Mouse (Mus musculus) intestine, embryonic 15.5 days (tissue): Measurements from ENCODE around the gene Hps4. TPM values are rescaled to one million over a fixed set of nuclear protein-coding genes. Genes with fewer than 3 reads are reported as not detected.

Experiments used
- ATAC-seq: fragments of 200-750 bp; cut with Nextera tagmentation; 2 replicates; pipeline ENCODE4 v1.8.0; 2017; ENCODE audit warnings: moderate TSS enrichment, moderate library complexity
- H3K27ac ChIP-seq: fragments of 300-500 bp; sonication (generic); 2 replicates; pipeline ENCODE4 v1.5.1; 2015; ENCODE audit warnings: mild to moderate bottlenecking, inconsistent platforms
- H3K27me3 ChIP-seq: fragments of 300-500 bp; sonication (generic); replicated peaks from 2 replicates; pipeline ENCODE4 v1.6.1; 2015; ENCODE audit warnings: inconsistent platforms
- H3K36me3 ChIP-seq: fragments of 300-500 bp; sonication (generic); 2 replicates; pipeline ENCODE4 v1.6.1; 2015; ENCODE audit warnings: inconsistent platforms
- H3K4me1 ChIP-seq: fragments of 300-500 bp; sonication (generic); replicated peaks from 2 replicates; pipeline ENCODE4 v1.6.1; 2015; ENCODE audit warnings: inconsistent platforms
- H3K4me2 ChIP-seq: fragments of 300-500 bp; sonication (generic); replicated peaks from 2 replicates; pipeline ENCODE4 v1.6.1; 2015; ENCODE audit warnings: mild to moderate bottlenecking, inconsistent platforms
- H3K4me3 ChIP-seq: fragments of 300-500 bp; sonication (generic); replicated peaks from 2 replicates; pipeline ENCODE4 v1.5.1; 2015; ENCODE audit warnings: inconsistent platforms
- H3K9ac ChIP-seq: fragments of 300-500 bp; sonication (generic); 2 replicates; pipeline ENCODE4 v1.6.1; 2015; ENCODE audit warnings: inconsistent platforms
- H3K9me3 ChIP-seq: fragments of 300-500 bp; sonication (generic); 2 replicates; pipeline ENCODE4 v1.6.1; 2016; ENCODE audit warnings: inconsistent platforms
- WGBS: fragments of 180-500 bp; shearing (Covaris S2); methylation state at CpG from one replicate; pipeline ENCODE4 v1.1.7; 2015; 5-methylcytosine and 5-hydroxymethylcytosine counted together
- polyA plus RNA-seq: library from polyadenylated mRNA; unstranded; fragments of >200 nt; fragmentation: Nextera tagmentation; extraction: Ambion mirVana; gene quantifications from 2 replicates; pipeline ENCODE4 v1.2.1, GENCODE M21; 2015

Gene Hps4
- polyA plus RNA-seq, 1 experiment from 2014 or later, result 38.7 TPM

- 7% methylated on average over 48 of the region's 48 CpGs for WGBS
- Histone ChIP-seq H3K4me2 (peak within 1 kb of the TSS; percentile 60), H3K9ac (peak within 1 kb of the TSS; percentile 75), H3K4me1 (peaks cover 10% of the 10 kb centered on the region), H3K4me3 (peak within 1 kb of the TSS; percentile 92), H3K36me3 (peaks cover 17% of the 10 kb centered on the region), H3K27me3 (no peaks in the 10 kb centered on the region), H3K9me3 (no peaks in the 10 kb centered on the region), H3K27ac (peak within 1 kb of the TSS; percentile 83)
- peak; percentile 79 for ATAC-seq
Observed at GRCm38 (mm10) chr5:112325546-112326445, 17.1 kb upstream of the Hps4 start, which contains the start of gene Tfip11. Tfip11 (plus strand) TSS chr5:112326358.

GRCm38 (mm10) chr5:112326446-112327009 lies 16.4 kb upstream of the Hps4 start:
- Histone ChIP-seq H3K9me3 (no peaks in the 10 kb centered on the region), H3K27ac (no peak overlapping the region), H3K4me1 (peaks cover 10% of the 10 kb centered on the region), H3K9ac (peak overlapping the region; percentile 75), H3K27me3 (no peaks in the 10 kb centered on the region), H3K36me3 (peaks cover 23% of the 10 kb centered on the region), H3K4me3 (peak overlapping the region; percentile 92), H3K4me2 (peak overlapping the region; percentile 60)
- peak; percentile 39 for ATAC-seq
- WGBS, result 1% methylated on average over 33 of the region's 33 CpGs

- H3K4me3 ChIP-seq, result no peak overlapping the region
- ATAC-seq, result no peak
- no peak overlapping the region for H3K27ac ChIP-seq
- H3K4me1 ChIP-seq, result peaks cover 10% of the 10 kb centered on the region
- 91% methylated on average over 15 of the region's 15 CpGs for WGBS
- H3K9ac ChIP-seq, result no peak overlapping the region
- peaks cover 35% of the 10 kb centered on the region for H3K36me3 ChIP-seq
- no peaks in the 10 kb centered on the region for H3K27me3 ChIP-seq
- no peaks in the 10 kb centered on the region for H3K9me3 ChIP-seq
- H3K4me2 ChIP-seq, result no peak overlapping the region
Observed at GRCm38 (mm10) chr5:112327854-112328253, 15.0 kb upstream of the Hps4 start.

- peaks cover 55% of the 10 kb centered on the region for H3K36me3 ChIP-seq
- H3K4me2 ChIP-seq, result no peak overlapping the region
- 91% methylated on average over 14 of the region's 14 CpGs for whole genome bisulfite sequencing
- H3K9me3 ChIP-seq, result no peaks in the 10 kb centered on the region
- ATAC-seq, result no peak
- H3K27me3 ChIP-seq, result no peaks in the 10 kb centered on the region
- H3K27ac ChIP-seq, result no peak overlapping the region
- H3K4me3 ChIP-seq, result no peak overlapping the region
- H3K4me1 ChIP-seq, result peaks cover 8% of the 10 kb centered on the region
- no peak overlapping the region for H3K9ac ChIP-seq
Observed at GRCm38 (mm10) chr5:112329805-112330564, 12.9 kb upstream of the Hps4 start.

GRCm38 (mm10) chr5:112335473-112335872 lies 7.4 kb upstream of the Hps4 start:
- no peak overlapping the region for H3K4me3 ChIP-seq

GRCm38 (mm10) chr5:112337004-112337403 lies 5.9 kb upstream of the Hps4 start:
- no peak overlapping the region for H3K27ac ChIP-seq
- ATAC-seq, result no peak
- no peak overlapping the region for H3K4me2 ChIP-seq
- H3K9me3 ChIP-seq, result no peaks in the 10 kb centered on the region
- H3K4me3 ChIP-seq, result no peak overlapping the region
- H3K4me1 ChIP-seq, result peaks cover under 1% of the 10 kb centered on the region
- peaks cover 70% of the 10 kb centered on the region for H3K36me3 ChIP-seq
- no peaks in the 10 kb centered on the region for H3K27me3 ChIP-seq
- no peak overlapping the region for H3K9ac ChIP-seq
- 91% methylated on average over 22 of the region's 22 CpGs for WGBS

More at GRCm38 (mm10) chr5:112335473-112335872, 7.4 kb upstream of the Hps4 start:
- H3K4me1 ChIP-seq, result no peaks in the 10 kb centered on the region
- H3K36me3 ChIP-seq, result peaks cover 83% of the 10 kb centered on the region
- no peak overlapping the region for H3K27ac ChIP-seq
- no peaks in the 10 kb centered on the region for H3K9me3 ChIP-seq
- no peak overlapping the region for H3K4me2 ChIP-seq
- 0 out of 2 replicates have a peak, but pooled peaks have one; percentile 34 for ATAC-seq
- no peaks in the 10 kb centered on the region for H3K27me3 ChIP-seq
- no peak overlapping the region for H3K9ac ChIP-seq
- 8% methylated on average over 2 of the region's 2 CpGs for WGBS

GRCm38 (mm10) chr5:112339215-112339614 lies 3.7 kb upstream of the Hps4 start:
- Histone ChIP-seq H3K4me3 (no peak overlapping the region), H3K4me2 (no peak overlapping the region), H3K27me3 (no peaks in the 10 kb centered on the region), H3K4me1 (peaks cover 7% of the 10 kb centered on the region), H3K9ac (no peak overlapping the region), H3K36me3 (peaks cover 50% of the 10 kb centered on the region), H3K27ac (no peak overlapping the region), H3K9me3 (no peaks in the 10 kb centered on the region)
- 66% methylated on average over 7 of the region's 7 CpGs for WGBS
- ATAC-seq, result no peak

- Histone ChIP-seq H3K27ac (peak overlapping the region; percentile 67), H3K4me2 (peak overlapping the region; percentile 77), H3K9me3 (no peaks in the 10 kb centered on the region), H3K4me3 (peak overlapping the region; percentile 95), H3K4me1 (peaks cover 24% of the 10 kb centered on the region), H3K27me3 (no peaks in the 10 kb centered on the region), H3K9ac (peak overlapping the region; percentile 80), H3K36me3 (peaks cover 17% of the 10 kb centered on the region)
- ATAC-seq, result peak; percentile 70
- WGBS, result under 1% methylated on average over 24 of the region's 24 CpGs
Observed at GRCm38 (mm10) chr5:112343205-112343595, 317 bp downstream of the Hps4 start.

GRCm38 (mm10) chr5:112344092-112344960 lies 1.4 kb downstream of the Hps4 start:
- peaks cover 11% of the 10 kb centered on the region for H3K36me3 ChIP-seq
- peak overlapping the region; percentile 67 for H3K27ac ChIP-seq
- ATAC-seq, result peak; percentile 87
- peak overlapping the region; percentile 77 for H3K4me2 ChIP-seq
- H3K9me3 ChIP-seq, result no peaks in the 10 kb centered on the region
- H3K4me3 ChIP-seq, result peak overlapping the region; percentile 95; the same call in 1 of the 2 replicates
- H3K9ac ChIP-seq, result peak overlapping the region; percentile 80; the same call in 1 of the 2 replicates
- H3K27me3 ChIP-seq, result no peaks in the 10 kb centered on the region
- peaks cover 24% of the 10 kb centered on the region for H3K4me1 ChIP-seq
- WGBS, result 63% methylated on average over 6 of the region's 6 CpGs

GRCm38 (mm10) chr5:112346211-112346965 lies 3.5 kb downstream of the Hps4 start:
- Histone ChIP-seq H3K36me3 (peaks cover 20% of the 10 kb centered on the region), H3K4me1 (peaks cover 24% of the 10 kb centered on the region), H3K27ac (no peak overlapping the region), H3K9ac (no peak overlapping the region), H3K4me3 (no peak overlapping the region), H3K9me3 (no peaks in the 10 kb centered on the region), H3K27me3 (no peaks in the 10 kb centered on the region), H3K4me2 (0 out of 2 replicates have a peak overlapping the region, but pooled peaks have one; percentile 27)
- WGBS, result 75% methylated on average over 16 of the region's 16 CpGs
- ATAC-seq, result no peak

GRCm38 (mm10) chr5:112349169-112349568 lies 6.3 kb downstream of the Hps4 start:
- WGBS, result 95% methylated on average over 8 of the region's 8 CpGs

More at GRCm38 (mm10) chr5:112349169-112349568, 6.3 kb downstream of the Hps4 start:
- Histone ChIP-seq H3K36me3 (peaks cover 24% of the 10 kb centered on the region), H3K4me1 (peaks cover 17% of the 10 kb centered on the region), H3K27ac (no peak overlapping the region), H3K4me2 (no peak overlapping the region), H3K27me3 (no peaks in the 10 kb centered on the region), H3K9me3 (no peaks in the 10 kb centered on the region), H3K4me3 (no peak overlapping the region), H3K9ac (no peak overlapping the region)
- ATAC-seq, result no peak
